Mouse (Mus musculus) monocyte, adult 5-6 weeks (primary cell): ENCODE measurements around the gene Wfikkn2. TPM values are rescaled to one million over a fixed set of nuclear protein-coding genes. Genes with fewer than 3 reads are reported as not detected.

ENCODE experiments used
- ATAC-seq: fragments of 153-309, 156-312 bp; replicated peaks from 2 replicates; pipeline ENCODE4 v1.8.0; 2017; ENCODE audit warnings: mild to moderate bottlenecking; ENCODE audit not compliant: low TSS enrichment, insufficient number of reproducible peaks, severe bottlenecking, poor library complexity, low FRiP score
- total RNA-seq: library from RNA; stranded (forward); fragments of 200-1000, 200-491, 200-594 nt; gene quantifications from 3 replicates; pipeline ENCODE4 v1.2.3, GENCODE M21; 2017

The Wfikkn2 gene
- total RNA-seq, 1 experiment from 2014 or later: not detected

GRCm38 (mm10) chr11:94231821-94232552 is 13.8 kb downstream of the Wfikkn2 start:
- ATAC-seq: no peak

GRCm38 (mm10) chr11:94230244-94230643 is 15.6 kb downstream of the Wfikkn2 start:
- no peak for ATAC-seq

GRCm38 (mm10) chr11:94229207-94229960 is 16.4 kb downstream of the Wfikkn2 start:
- ATAC-seq: no peak

- ATAC-seq: no peak
Observed at GRCm38 (mm10) chr11:94228416-94228815, 17.4 kb downstream of the Wfikkn2 start.

GRCm38 (mm10) chr11:94225985-94226384 is 19.8 kb downstream of the Wfikkn2 start:
- peak; percentile 84 for ATAC-seq

DNA sequence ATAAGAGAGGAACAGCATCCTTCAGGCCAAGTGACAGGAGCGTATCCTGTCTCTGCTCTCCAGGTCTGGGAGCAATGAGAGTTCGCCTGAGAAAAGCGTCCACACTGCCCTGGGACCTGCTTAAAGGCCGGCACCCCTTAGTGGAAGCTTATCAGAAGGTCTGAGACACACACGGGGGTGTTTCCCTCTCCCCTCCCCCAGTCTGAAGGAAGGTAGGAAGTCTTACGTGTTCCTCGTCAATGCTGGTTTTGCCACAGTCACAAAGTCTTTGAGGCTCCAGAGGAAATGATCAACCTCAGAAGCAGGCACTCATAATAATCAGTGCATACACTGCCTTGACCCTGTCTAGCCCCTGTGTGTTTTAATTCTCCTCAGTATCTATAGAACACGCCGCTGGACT is 22.3 kb downstream of the Wfikkn2 start:
- ATAC-seq: no peak

GRCm38 (mm10) chr11:94221257-94221656 is 24.5 kb downstream of the Wfikkn2 start:
- ATAC-seq: no peak

- no peak for ATAC-seq
Observed at GRCm38 (mm10) chr11:94216247-94216646, 29.6 kb downstream of the Wfikkn2 start.

DNA sequence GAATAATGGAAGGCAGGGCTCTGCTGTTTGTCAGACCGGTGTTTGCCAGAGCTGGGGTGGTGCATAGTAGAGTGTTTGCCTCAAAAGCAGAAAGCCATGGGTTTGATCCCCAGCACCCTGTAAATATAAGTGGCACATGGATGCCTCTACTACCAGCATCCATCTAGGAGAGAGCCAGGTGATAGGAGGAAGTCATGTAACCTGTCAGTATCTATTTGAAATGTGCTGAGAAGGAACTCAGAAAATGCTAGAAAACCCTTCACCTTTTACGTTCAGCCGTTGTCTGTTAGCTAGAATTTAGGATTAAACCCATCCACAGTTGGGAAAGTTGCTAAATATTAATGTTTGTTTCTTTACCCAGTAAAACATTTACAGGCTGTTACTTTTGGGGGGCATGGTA is 30.2 kb downstream of the Wfikkn2 start:
- no peak for ATAC-seq

DNA sequence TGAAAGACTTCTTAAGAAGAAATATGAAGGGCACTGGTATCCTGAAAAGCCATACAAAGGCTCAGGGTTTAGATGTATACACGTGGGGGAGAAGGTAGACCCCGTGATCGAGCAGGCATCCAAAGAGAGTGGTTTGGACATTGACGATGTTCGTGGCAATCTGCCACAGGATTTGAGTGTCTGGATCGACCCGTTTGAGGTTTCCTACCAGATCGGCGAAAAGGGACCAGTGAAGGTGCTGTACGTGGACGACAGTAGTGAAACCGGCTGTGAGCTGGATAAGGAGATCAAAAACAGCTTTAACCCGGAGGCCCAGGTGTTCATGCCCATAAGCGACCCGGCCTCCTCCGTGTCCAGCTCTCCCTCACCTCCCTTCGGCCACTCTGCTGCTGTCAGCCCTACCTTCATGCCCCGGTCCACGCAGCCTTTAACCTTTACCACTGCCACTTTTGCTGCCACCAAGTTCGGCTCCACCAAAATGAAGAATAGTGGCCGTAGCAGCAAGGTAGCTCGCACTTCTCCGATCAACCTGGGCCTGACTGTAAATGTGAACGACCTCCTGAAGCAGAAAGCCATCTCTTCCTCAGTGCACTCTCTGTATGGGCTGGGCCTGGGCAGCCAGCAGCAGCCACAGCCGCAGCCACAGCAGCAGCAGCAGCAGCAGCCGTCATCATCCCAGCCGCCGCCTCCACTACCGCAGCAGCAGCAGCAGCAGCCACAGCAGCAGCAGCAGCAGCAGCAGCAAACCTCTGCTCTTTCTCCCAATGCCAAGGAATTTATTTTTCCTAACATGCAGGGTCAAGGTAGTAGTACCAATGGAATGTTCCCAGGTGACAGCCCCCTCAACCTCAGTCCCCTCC is 31.8 kb downstream of the Wfikkn2 start:
- no peak for ATAC-seq

DNA sequence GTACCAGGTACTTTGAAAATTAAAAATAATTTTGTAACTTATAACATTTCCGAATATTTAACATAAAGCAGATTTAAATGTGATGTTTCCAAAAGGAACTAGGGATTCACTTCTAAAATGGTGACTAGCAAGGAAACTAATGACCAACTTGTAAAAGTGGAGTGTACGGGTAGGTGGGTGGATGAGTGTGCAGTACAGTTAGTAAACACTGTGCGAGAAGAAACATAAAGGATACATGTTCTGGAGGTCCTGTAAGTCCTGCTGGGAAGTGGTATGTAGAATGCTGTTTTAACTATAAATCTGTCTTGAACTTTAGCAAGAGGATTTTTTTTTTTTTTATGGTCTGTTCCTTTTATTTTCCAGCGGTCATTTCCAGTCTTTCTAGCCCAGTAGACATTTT is 32.8 kb downstream of the Wfikkn2 start:
- no peak for ATAC-seq

DNA sequence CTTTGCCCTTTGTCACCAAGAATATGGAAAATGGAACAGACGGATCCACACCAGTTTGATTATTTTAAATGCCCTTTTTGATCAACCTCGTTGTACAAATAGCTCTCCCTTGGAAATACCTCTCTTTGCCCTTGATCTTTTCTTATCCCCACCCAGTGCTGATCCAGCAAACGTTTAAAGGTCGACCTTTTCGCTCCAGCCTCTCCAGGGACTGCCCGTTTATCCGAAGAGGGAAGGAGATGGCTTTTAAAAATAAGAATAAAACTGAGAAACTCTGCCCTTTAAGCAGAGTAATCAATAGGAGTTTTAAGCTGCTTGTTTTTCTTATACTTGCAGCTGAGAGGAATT is 33.3 kb downstream of the Wfikkn2 start:
- no peak for ATAC-seq

- no peak for ATAC-seq
Observed at GRCm38 (mm10) chr11:94211651-94212488, 33.9 kb downstream of the Wfikkn2 start.

DNA sequence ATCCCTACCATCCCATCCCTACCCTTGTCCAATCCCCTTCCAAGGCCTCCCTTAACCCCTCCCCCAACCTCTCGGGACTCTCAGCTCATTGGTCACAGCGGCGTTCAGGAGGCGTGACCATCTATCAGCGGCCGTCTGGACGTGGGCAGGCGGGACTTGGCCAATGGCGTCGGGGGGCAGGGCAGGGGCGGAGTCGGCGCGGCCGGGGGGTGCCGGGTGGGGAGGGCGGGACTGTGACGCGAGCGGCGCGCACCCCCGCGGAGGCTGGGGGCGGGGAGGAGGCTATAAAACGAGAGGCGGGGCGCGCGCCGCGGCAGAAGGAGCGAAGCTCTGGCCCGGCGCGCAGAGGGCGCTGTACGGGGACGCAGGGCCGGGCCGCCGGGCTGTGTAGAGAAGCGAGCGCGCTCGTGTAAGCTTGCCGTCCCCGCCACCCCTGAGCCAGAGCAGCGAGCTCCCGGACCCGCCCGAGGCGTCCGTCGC is 34.6 kb downstream of the Wfikkn2 start, which contains the start of gene Tob1:
Tob1 (plus strand) TSS at position 331 of the 480 bp plus-strand sequence.
- peak; percentile 95 for ATAC-seq

DNA sequence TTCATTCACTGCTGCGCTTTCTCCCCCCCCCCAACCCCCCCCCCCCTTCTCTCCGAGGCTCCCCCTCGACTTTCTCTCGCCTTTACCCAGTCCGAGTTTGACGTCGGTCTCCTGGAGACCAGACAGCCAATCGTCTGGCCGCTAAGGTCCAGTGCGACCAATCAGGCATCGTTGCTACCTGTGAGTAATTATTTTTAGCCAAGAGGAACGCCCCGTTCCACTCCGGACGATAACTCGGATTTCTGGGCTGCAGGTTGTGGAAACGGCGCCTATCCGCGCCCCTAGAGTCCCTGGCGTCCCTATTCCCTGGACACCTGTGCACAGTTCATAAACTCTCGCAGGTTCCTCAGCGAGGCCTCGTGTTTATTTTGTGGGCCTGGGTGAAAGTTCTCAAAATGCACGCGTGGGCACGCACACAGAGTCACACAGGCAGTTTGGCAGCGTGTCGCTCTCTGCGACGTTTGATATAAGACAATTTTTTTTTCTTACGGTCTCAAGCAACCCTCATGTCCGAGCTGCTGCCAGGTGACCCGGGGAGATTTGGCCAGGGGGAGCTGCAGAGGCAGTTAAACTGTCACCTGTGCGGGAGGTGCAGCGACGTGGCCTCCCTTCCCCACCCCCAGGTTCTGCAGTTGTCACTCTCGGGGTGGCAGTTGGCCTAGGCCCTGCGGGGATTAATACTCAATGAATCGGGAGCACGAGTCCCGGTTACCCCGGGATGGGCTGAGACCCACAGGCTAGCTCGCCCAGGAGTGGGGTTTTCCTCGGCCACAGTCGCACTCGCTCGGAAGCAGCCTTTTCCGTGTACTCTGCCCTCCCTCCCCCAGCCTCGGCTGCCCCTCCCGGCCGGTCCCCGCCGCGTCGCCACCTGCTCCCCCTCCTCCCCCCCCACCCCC is 35.4 kb downstream of the Wfikkn2 start:
- ATAC-seq: peak; percentile 81

GRCm38 (mm10) chr11:94209695-94210131 is 36.1 kb downstream of the Wfikkn2 start:
- ATAC-seq: 0 out of 2 replicates have a peak, but pooled peaks have one; percentile 1
